Mouse (Mus musculus) embryonic fibroblast, embryonic 13.5 days (primary cell): ENCODE results near the gene Ppig.

Experiments used
- CTCF ChIP-seq: IDR thresholded peaks from 2 replicates; pipeline ENCODE4 v1.5.1; 2011; ENCODE audit warnings: mild to moderate bottlenecking, control low read depth, low read length, moderate library complexity, borderline replicate concordance; ENCODE audit not compliant: insufficient read depth
- POLR2A ChIP-seq: IDR thresholded peaks from 2 replicates; pipeline ENCODE4 v1.6.1; 2011; ENCODE audit warnings: low read depth, mild to moderate bottlenecking, control low read depth, low read length, moderate library complexity

GRCm38 (mm10) chr2:69673723-69674122 is 48.6 kb upstream of the Ppig start:
- no peak for TF ChIP-seq CTCF
- TF ChIP-seq POLR2A: no peak
